Mouse (Mus musculus) spleen, postnatal 0 days (tissue): ENCODE results near the gene Fscn1. TPM values are rescaled to one million over a fixed set of nuclear protein-coding genes. Genes with fewer than 3 reads are reported as not detected.

Experiments used
- polyA plus RNA-seq: library from polyadenylated mRNA; unstranded; fragments of >200 nt; fragmentation: Nextera tagmentation; extraction: Ambion mirVana; gene quantifications from 2 replicates; pipeline ENCODE4 v1.2.1, GENCODE M21; 2015

The Fscn1 gene
- 31.0 and 35.7 TPM in 2 replicates for polyA plus RNA-seq

GRCm38 (mm10) chr5:142959576-142960556 is at the start of gene Fscn1:
Gene Fscn1, plus strand, starts transcription at chr5:142960343.

Other genes with a start within 250 kb of the Fscn1 start
- 10.2 and 13.0 TPM in 2 replicates for gene Tnrc18, start 142.7 kb upstream of the Fscn1 start, polyA plus RNA-seq
- gene Fbxl18, start 64.9 kb upstream of the Fscn1 start, polyA plus RNA-seq, result 4.6 and 6.9 TPM in 2 replicates
- gene Actb, start 53.6 kb upstream of the Fscn1 start, polyA plus RNA-seq, result 14,276 and 16,026 TPM in 2 replicates
- 21.4 and 23.9 TPM in 2 replicates for gene Rnf216, start 152.7 kb downstream of the Fscn1 start, polyA plus RNA-seq
- not detected in 2 replicates for gene Olfr718-ps1, start 187.2 kb downstream of the Fscn1 start, polyA plus RNA-seq
- gene Rbak, start 220.4 kb downstream of the Fscn1 start, polyA plus RNA-seq, result 5.0 and 5.4 TPM in 2 replicates
- not detected in 2 replicates for gene Spdye4b, start 220.7 kb downstream of the Fscn1 start, polyA plus RNA-seq